Mouse (Mus musculus): ENCODE measurements around the gene Zfp182.

Gene Zfp182

DNA sequence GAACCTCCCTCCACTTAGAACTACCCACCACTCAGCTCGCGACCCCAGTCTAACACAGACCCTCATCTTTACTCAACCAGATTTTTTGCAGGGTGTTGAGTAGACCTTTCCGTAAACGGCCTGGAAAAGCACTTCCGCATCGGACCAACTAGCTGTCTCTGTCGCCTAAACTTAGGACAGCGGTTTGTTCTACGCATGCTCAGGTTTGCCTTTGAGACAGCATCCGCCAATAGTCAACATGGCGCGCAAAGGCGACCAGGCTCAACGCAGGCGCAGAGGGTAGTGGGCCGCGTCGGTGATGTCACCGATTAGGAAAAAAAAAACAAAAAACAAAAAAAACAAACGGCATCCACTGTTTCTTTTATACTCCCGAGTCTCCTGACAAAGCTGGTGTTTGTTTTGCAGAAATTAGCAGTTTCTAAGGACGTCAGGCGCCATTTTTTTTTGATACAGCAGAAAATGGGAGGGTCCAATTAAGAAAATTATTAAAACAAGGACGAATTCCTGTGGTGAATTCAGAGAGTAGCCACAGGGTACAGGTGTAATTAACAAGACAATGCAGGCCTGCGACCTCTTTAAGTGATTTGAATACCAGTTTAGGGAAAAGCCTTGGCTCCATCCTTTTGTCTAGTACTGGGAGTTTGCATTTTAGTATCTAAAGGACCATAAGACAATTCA is at the start of gene Zfp182:
Zfp182 (minus strand) TSS at position 451 of the 678 bp plus-strand sequence.
- Histone ChIP-seq H3K36me3 (ENCODE audit: control insufficient read depth, insufficient read depth, low read length, poor library complexity, severe bottlenecking) (no peaks in the 10 kb centered on the region), H3K27me3 (ENCODE audit: control insufficient read depth, insufficient read depth, low read length, poor library complexity, severe bottlenecking) (no peaks in the 10 kb centered on the region)
- peak; percentile 87 for DNase-seq (ENCODE audit: low read depth, low spot score)

DNA sequence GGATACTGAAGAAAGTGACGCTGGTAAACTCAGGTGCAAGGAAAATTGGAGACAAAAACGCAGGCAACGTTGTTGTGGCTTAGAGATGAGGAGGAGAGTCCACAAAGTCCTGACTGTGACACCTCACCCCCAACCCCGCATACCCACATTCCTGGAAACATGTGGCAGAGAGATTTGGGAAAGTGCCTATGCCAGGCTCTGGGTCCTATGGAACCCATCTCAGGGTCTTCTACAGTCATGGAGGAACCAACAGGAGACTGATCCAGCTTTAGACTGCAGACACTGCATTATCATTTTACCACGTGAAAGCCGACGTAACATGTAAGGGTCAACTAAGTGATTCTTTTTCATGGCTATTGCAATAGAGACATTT is 27.7 kb upstream of the Zfp182 start:
- Histone ChIP-seq H3K27me3 (ENCODE audit: control insufficient read depth, insufficient read depth, low read length, poor library complexity, severe bottlenecking) (no peaks in the 10 kb centered on the region), H3K36me3 (ENCODE audit: control insufficient read depth, insufficient read depth, low read length, poor library complexity, severe bottlenecking) (no peaks in the 10 kb centered on the region)
- no peak for DNase-seq (ENCODE audit: low read depth, low spot score)

DNA sequence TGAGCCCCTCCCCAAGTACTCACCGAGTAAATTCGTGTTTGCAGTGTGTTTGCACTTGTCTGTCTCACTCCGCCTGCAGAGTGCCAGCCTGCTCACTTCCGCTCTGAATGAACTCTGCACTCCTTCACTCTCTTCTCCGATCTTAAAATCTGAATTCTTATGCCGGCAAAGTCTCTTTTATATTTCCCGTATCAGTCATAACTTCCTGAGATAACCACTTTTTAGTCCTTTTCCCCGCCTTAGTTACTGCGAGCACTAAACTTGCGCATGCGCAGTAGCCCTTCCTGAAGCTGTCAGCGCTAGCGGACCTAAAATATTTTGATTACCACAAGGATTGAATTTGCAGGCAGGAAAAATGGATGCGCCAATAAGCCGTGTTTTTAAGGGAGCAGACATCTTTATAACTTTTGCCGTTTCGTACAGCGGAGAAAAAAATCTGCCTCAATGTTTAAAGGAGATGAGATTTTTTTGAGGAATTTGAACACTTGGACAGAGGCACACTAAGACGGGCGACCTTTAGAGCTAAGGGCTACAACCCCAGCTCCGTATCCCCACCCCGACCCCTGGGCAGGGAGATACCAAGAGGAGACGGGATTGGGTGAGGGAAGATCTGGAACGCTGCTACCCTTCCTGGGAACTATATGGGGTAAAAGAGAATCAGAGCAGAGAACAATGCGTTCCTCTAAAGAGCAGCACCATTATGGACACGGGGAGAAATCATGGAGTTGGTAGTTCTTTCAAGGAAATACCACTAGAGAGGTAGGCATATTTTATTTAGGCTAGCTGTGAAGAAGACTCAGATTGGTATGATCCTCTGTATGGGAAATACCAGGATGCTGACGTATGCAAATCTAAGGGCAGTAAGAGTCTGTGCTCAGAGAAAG is 27.1 kb upstream of the Zfp182 start, which contains the start of gene Zfp300:
Zfp300 (minus strand) TSS at position 545 of the 884 bp plus-strand sequence.
- DNase-seq (ENCODE audit: low read depth, low spot score): peak; percentile 74
- H3K36me3 ChIP-seq (ENCODE audit: control insufficient read depth, insufficient read depth, low read length, poor library complexity, severe bottlenecking): no peaks in the 10 kb centered on the region
- H3K27me3 ChIP-seq (ENCODE audit: control insufficient read depth, insufficient read depth, low read length, poor library complexity, severe bottlenecking): no peaks in the 10 kb centered on the region

DNA sequence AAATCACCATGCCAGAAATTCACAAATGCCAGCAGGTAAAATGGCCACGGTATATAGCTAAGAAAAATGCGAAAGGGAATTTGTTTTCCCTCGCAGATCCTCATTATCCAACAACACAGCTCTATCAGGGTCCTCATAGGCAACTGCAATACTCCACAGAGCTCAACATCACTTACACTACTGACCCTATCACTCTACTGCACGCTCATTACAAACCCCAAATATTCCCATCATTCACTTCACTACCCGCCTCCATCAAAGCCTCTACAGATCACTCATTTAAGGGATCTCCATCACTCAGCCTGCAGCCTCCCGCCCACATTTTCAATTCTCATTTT is 26.5 kb upstream of the Zfp182 start:
- H3K36me3 ChIP-seq (ENCODE audit: control insufficient read depth, insufficient read depth, low read length, poor library complexity, severe bottlenecking): no peaks in the 10 kb centered on the region
- no peak for DNase-seq (ENCODE audit: low read depth, low spot score)
- no peaks in the 10 kb centered on the region for H3K27me3 ChIP-seq (ENCODE audit: control insufficient read depth, insufficient read depth, low read length, poor library complexity, severe bottlenecking)

DNA sequence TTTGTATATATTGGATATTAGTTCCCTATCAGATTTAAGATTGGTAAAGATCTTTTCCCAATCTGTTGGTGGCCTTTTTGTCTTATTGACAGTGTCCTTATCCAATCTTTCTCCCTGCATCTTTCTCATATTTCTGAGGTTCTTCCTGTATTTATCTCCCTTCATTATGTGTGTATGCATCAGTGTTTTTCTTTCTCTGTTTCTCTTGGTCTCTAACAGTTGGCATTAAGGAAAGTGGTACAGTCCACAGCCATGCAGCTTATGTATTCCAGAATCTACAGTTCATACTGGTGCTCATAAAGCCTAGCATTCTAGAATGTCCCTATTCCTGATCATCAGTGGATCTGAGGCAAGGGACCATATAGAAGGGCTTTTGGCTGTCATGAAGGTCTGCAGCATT is 6.0 kb upstream of the Zfp182 start, which contains the start of gene Spaca5:
Spaca5 (plus strand) TSS at position 301 of the 400 bp plus-strand sequence.
- no peaks in the 10 kb centered on the region for H3K27me3 ChIP-seq (ENCODE audit: control insufficient read depth, insufficient read depth, low read length, poor library complexity, severe bottlenecking)
- H3K36me3 ChIP-seq (ENCODE audit: control insufficient read depth, insufficient read depth, low read length, poor library complexity, severe bottlenecking): no peaks in the 10 kb centered on the region
- no peak for DNase-seq (ENCODE audit: low read depth, low spot score)

DNA sequence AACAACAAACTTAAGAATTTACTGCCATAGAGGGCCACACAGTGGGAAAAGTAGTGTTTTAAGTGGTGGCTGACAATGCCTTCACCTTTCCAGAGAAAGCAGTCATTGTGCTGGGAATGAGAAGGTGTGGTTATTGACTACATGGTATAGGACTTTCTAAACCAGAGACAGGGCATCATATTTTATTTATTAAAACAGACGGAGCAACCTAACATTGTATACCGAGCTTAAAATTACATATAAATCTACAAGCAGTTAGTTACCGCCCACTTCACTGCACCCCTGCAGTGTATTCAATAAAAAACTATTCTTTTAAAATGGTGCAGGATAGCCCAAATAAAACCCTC is 401 bp upstream of the Zfp182 start:
- H3K36me3 ChIP-seq (ENCODE audit: control insufficient read depth, insufficient read depth, low read length, poor library complexity, severe bottlenecking): no peaks in the 10 kb centered on the region
- DNase-seq (ENCODE audit: low read depth, low spot score): peak; percentile 0
- no peaks in the 10 kb centered on the region for H3K27me3 ChIP-seq (ENCODE audit: control insufficient read depth, insufficient read depth, low read length, poor library complexity, severe bottlenecking)

DNA sequence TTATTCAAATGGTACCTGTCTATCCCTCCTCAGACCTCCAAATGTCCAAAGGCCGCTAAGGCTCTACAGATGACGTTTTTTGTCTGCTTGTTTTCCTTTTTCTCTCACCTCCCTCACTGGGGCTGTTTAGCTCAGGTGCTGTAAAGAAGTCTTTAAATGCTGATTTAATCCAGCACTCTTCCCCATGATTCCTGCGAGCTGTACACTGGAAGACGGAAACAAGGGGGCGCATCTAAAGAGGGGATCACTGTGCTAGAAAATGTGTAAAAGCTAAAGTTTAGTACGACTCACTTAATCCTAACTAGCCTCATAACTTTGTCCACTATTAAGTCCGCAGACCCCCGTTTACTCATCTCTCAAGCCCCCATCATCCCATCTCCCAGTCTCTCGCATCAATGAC is 656 bp downstream of the Zfp182 start:
- no peaks in the 10 kb centered on the region for H3K36me3 ChIP-seq (ENCODE audit: control insufficient read depth, insufficient read depth, low read length, poor library complexity, severe bottlenecking)
- no peak for DNase-seq (ENCODE audit: low read depth, low spot score)
- H3K27me3 ChIP-seq (ENCODE audit: control insufficient read depth, insufficient read depth, low read length, poor library complexity, severe bottlenecking): no peaks in the 10 kb centered on the region

DNA sequence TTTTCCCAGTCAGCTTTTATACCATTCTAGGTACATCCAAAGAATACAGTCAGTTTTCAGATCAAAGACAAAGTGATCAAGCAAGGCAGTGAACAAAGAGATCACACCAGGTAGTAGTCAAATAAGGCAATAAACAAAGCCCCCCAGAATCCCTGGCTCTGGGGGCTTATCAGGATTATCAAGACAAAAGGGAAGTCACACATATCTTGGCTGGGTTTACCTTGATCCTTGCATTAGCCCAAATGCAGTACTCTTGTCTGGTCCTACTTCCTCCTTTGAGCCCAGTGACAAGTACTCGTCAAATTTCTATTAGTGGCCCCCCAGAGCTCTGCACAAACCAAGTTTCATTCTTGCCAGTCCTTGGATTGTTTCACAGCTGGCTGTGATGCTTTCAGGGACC is 81.2 kb downstream of the Zfp182 start:
- Histone ChIP-seq H3K27me3 (ENCODE audit: control insufficient read depth, insufficient read depth, low read length, poor library complexity, severe bottlenecking) (no peaks in the 10 kb centered on the region), H3K36me3 (ENCODE audit: control insufficient read depth, insufficient read depth, low read length, poor library complexity, severe bottlenecking) (no peaks in the 10 kb centered on the region)
- DNase-seq (ENCODE audit: low read depth, low spot score): no peak
